Mouse (Mus musculus) WW6 (cell line): ENCODE data around the gene Kcnk3.

ENCODE experiments used
- DNase-seq: peaks from one replicate; pipeline ENCODE4 v3.0.0-alpha.2; 2013; ENCODE audit warnings: low read depth, low spot score

Gene Kcnk3

GRCm38 (mm10) chr5:30588301-30588968, 465 bp downstream of the Kcnk3 start:
- peak; percentile 47 for DNase-seq

- no peak for DNase-seq
Measured at GRCm38 (mm10) chr5:30589069-30589468, 1.1 kb downstream of the Kcnk3 start.

DNA sequence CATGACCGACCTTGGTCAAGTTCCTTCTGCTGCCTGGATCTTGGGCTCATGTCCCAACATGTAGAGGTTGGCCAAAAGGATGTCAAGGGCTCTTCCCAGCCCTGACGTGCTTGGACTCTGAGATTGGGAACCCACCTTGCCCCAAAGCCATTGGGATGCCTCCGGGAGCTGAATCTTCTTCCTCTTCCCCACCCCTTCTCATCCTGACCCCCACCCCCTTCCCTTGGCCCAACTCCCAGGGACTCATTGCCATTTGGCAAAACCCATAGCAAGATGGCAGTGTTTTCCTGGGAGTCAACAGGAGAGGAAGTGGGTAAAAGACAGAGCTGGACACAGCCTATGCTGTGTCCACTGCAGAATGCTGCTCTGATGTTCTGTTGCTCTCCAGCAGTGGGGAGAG, 1.6 kb downstream of the Kcnk3 start:
- no peak for DNase-seq

- DNase-seq = no peak
Measured at GRCm38 (mm10) chr5:30590231-30590630, 2.3 kb downstream of the Kcnk3 start.

DNA sequence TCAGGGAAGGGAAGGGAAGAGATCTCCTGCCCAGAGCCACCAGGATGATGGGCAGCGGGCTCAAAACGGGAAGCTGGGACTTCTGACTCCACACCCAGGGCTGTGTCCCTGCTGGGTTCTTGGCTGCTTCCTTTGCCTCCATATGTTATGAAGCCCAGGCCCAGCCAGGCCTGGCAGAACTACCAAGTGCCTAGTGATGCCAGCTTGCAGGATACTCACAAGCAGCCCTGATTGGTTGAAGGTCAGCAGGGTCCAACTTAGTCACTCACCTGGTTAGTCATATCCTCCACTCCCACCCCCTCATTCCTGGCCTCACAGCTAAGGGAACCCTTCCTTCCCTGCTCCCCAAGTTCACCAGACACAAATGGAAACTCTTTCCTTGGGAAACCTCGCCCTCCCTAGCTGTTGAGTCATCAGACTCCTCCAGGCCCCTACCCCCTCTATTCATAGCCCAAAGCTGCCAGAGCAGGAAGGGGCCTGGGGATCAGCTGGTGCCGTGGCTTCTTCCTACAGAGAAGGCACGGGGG, 3.3 kb downstream of the Kcnk3 start:
- no peak for DNase-seq

DNA sequence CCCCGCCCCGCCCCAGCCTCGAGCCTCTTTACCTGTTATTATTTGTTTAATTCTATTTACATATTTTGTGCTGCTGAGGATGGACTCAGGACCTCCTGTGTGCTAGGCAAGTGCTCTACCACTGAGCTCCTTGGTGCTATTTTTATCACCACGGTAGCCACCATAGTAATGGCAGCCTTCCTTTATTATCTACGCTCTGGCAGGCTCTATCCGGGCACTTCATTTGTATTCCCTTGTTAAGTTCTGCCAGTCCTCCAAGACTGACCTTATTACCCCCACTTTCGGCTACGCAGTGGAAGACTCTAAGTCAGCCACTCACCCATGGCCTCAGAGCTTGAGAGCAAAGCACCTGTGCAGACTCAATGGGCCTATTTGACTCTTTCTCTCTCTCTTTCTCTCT, 3.8 kb downstream of the Kcnk3 start:
- no peak for DNase-seq

- DNase-seq = no peak
Measured at GRCm38 (mm10) chr5:30592279-30592980, 4.5 kb downstream of the Kcnk3 start.

GRCm38 (mm10) chr5:30593360-30593759, 5.4 kb downstream of the Kcnk3 start:
- DNase-seq = no peak

- DNase-seq = no peak
Measured at GRCm38 (mm10) chr5:30593811-30594504, 6.0 kb downstream of the Kcnk3 start.

GRCm38 (mm10) chr5:30594953-30595560, 7.1 kb downstream of the Kcnk3 start:
- no peak for DNase-seq

GRCm38 (mm10) chr5:30601397-30601796, 13.4 kb downstream of the Kcnk3 start:
- no peak for DNase-seq

DNA sequence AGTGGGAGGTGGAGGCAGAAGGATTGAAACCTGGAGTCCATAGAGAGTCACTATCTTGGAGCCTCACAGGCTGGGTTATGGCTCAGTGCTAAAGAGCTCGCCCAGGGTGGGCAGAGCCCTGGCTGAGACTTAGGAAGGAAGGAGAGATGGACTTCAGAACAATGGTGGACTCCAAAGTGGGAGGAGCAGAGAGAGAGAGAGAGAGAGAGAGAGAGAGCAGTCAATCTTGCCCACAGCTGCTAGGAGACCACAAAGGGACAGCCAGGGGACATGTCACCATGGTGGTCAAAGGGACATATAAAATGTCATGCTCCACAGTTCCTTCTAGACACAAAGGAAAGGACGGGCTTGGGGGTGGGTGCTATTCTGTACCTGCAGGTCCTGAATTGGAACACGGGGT, 15.3 kb downstream of the Kcnk3 start:
- DNase-seq = no peak

DNA sequence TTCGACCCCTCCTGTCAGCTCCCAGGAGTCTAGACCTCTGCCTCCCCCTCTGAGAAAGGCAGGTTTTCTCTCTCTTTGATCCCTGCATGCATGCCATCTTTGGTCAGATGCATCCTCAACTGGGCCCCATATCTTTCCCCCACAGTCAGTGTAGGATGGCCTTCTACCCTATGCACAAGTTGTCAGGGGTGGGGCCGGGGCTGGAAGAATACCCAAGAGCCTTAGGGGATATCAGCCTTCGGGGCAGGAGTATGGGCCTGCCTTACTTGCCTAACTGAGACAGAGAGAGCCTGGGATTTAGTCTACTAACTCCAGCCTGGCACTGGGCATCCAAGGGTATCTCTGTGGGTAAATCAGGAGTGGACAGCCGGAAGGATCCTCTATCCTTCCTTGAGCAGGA, 16.0 kb downstream of the Kcnk3 start:
- no peak for DNase-seq

DNA sequence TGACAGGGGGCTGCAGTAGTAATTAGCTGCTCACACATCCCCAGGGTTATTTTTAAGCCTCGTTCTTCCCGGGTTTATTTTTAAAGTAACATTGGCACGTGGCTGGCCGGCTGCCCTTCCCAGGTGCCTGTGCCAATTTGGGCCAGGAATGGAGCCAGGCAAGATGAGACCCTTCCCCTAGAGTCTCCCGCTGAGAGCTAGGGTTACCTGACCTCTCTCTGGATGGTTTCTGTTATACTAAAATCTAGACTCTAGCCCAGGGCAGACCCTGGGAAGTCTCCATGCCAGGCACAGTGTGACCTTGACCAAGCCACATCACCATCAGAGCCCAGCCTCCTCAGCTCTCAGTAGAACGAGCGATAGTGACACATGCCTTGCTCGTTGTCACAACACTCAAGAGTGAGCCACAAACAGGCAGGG, 16.8 kb downstream of the Kcnk3 start:
- no peak for DNase-seq

DNA sequence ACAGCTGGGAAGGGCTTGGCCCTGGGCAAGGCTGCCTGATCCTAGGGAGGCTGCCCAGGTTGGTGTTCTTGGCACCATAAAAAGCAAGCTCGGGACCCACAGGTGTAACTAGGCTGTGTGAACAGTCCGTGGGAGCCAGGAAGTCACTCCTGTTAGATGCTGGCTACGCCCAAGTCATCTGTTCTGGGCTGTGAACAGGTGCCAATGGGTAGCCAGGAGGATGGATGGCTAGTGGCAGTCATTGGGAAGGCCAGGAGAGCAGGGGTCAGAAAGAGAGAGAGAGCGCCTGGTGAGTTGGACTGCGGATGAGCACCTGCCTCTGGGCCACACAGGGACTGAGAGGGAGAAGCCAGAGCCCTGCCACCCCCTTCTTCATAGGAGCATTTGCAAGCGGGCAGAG, 17.7 kb downstream of the Kcnk3 start:
- DNase-seq = no peak

GRCm38 (mm10) chr5:30606424-30607073, 18.6 kb downstream of the Kcnk3 start:
- no peak for DNase-seq

- DNase-seq = no peak
Measured at GRCm38 (mm10) chr5:30609094-30609493, 21.1 kb downstream of the Kcnk3 start.

DNA sequence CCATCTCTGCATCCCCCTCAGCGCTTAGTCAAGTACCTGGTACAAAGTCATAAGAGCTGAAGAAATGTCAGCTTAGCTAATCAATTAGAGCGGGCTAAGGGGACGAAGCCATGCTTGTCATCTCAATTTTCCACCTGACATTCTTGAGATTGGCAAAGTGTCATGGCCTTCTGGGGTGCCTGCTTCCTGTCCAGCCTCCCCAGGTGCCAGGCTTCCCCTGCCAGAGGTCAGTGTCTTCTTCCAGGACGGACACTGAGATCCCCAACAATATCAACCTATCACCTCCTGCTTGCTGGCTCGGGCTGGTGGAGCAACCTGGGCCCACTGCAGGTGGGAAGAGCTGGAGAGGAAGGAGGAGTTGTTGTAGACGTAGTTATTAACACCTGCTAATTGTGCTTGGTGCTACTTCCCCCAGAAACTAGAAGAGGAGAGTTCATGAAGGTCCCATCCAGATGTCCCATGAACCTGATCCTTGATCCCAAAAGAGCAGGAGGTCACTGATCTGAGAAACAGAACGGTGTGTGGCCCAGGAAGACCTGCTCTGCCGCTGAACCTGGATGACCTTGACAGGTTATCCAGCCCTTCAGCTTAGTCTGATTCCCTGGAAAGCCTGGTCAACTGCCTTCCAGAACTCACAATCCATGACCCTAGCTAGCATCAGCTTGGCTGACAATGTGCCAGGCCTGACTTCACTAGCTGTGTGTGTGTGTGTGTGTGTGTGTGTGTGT, 22.1 kb downstream of the Kcnk3 start:
- no peak for DNase-seq

DNA sequence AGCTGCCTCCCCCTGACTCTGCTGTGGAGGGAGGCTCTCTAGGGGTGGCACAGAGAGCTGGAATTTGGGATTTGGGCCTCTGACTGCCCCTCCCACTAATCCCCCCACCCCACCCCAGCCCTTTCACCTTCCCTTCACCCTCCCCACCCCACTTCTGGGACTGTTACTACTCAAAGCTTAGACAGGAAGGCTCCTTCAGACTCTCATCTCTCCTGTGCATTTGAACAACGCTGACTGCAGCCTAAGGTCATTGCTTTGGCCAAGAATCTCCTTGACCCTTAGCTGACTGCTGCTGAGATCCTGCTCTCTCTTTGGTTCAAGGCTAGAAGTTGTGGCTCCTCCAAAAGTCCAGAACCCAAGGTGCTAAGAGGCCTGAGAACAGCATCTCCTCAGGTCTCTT, 23.1 kb downstream of the Kcnk3 start:
- no peak for DNase-seq

GRCm38 (mm10) chr5:30611689-30612088, 23.7 kb downstream of the Kcnk3 start:
- DNase-seq = no peak

DNA sequence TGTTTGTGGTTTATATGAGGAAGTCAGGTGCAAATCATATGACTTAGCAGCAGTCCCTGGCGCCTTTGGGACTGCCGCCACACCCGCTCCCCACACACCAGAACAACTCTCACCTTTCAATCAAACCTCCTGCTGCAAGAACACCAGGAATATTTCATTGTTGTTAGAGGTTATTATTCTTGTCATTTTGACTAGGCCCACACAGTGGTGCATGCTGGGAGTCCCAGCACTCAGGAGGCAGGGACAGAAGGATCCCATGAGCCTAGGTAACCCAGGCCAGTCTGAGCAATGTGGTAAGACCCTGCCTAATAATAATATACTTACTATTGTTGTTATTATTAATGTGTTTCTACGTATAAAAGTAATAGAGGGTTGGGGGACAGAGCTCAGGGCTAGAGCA, 24.6 kb downstream of the Kcnk3 start:
- DNase-seq = no peak
